Mouse (Mus musculus) Patski (cell line): Measurements from ENCODE around the gene Sidt1. TPM values are rescaled to one million over a fixed set of nuclear protein-coding genes. Genes with fewer than 3 reads are reported as not detected.

Experiments used
- ATAC-seq: fragments of 100-300 bp; one replicate; pipeline ENCODE4 v1.8.0; 2021
- CTCF ChIA-PET: fragments of 350-600 bp; sonication (Branson Sonifier 250); formaldehyde crosslinking; loops from one replicate; lab custom pipeline; 2022; ENCODE audit warnings: inconsistent platforms; lab: Charles Lee
- POLR2A ChIA-PET: fragments of 350-600 bp; sonication (Branson Sonifier 250); formaldehyde crosslinking; loops from one replicate; lab custom pipeline; 2022; ENCODE audit warnings: antibody characterized with exemption, inconsistent platforms; lab: Charles Lee
- DNase-seq: peaks from one replicate; pipeline ENCODE4 v3.0.0-alpha.2; 2011; ENCODE audit warnings: low read depth, low spot score
- H3K27me3 ChIP-seq: fragments of 371-371 bp; one replicate; pipeline ENCODE4 v1.5.1; 2021
- CTCF ChIP-seq: fragments of 100-300 bp; IDR thresholded peaks from one replicate; pipeline ENCODE4 v1.5.1; 2021
- in situ Hi-C: fragments of 300-500 bp; cut with MboI; formaldehyde crosslinking; loops from 3 replicates; pipeline ENCODE4 v1.11.1; 2018; ENCODE audit warnings: low pct_unique_long_range_greater_than_20kb, mixed read lengths
- polyA plus RNA-seq: library from polyadenylated mRNA; unstranded; gene quantifications from one replicate; pipeline ENCODE4 v1.2.3, GENCODE M21; 2021

Sidt1 gene
- polyA plus RNA-seq, 1 experiment from 2014 or later, result not detected

DNA sequence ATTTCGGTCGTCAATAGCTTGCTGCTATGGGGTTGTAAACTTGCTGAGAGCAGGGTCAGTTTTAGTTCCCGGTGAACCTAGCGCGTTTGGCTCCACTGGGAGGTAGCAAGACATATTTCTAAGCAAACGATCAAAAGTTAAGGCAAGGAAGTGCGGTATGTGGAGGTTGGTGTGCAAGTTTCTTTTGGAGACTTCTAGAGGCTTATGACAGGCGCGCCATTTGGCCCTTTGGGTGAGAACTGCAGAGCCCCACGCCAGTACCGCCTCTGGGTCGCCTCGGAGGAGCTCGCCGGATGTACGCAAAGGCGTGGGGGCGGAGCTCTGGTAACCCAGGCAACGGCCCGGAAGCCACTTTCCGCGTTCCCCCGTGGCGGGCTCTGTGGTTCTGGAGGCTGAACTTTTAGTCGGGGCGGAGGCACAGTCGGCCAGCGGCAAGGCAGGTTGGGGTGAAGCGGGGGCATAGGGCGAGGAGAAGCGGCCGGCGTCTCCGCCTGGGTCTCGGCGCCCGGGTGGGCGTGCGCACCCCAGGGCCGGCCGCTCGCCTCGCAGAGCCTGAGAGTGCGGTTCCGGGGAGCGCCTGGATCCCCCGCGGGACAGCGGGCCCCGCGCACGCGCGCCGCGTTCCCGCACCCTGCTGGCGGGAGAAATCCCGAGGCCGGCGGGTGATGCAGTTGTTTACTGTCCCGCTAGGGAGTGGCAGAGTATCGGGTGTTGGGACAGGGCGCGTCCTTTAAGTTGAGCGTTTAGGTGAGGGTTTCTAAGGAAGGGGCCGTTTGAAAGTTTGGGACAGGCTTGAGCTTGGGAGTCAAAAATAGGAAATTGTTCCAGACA, 14.3 kb upstream of the Sidt1 start, which contains the start of gene Spice1:
Spice1 (plus strand) TSS at position 51 of the 831 bp plus-strand sequence.
- H3K27me3 ChIP-seq, result peaks cover 11% of the 10 kb centered on the region
- peak; percentile 42 for DNase-seq
- ChIA-PET POLR2A (interaction anchor here (0.6 kb wide), 1 partner anchor 81 kb away, joined by 3 read pairs; no protein-coding TSS in a partner anchor), CTCF (interaction anchor here (0.8 to 1.5 kb wide), 2 partner anchors 10 to 105 kb away, joined by 3 to 5 read pairs; no protein-coding TSS in a partner anchor)
- in situ Hi-C loops, result loop anchor here (5.0 kb wide), 1 partner anchor 100 kb away; no protein-coding TSS in a partner anchor
- TF ChIP-seq CTCF, result peak; percentile 81
- peak; percentile 99 for ATAC-seq

GRCm38 (mm10) chr16:44337541-44337940, 4.5 kb upstream of the Sidt1 start:
- CTCF ChIA-PET, result interaction anchor here (1.2 kb wide), 1 partner anchor 10 kb away, joined by 5 read pairs; the partner anchor contains the start of gene Spice1
- TF ChIP-seq CTCF, result no peak

GRCm38 (mm10) chr16:44331995-44332860, 768 bp downstream of the Sidt1 start:
- ATAC-seq (no peak), DNase-seq (no peak)
- in situ Hi-C loops, result no loop called here
- CTCF ChIA-PET, result no interaction called here
- POLR2A ChIA-PET, result no interaction called here
- no peak for TF ChIP-seq CTCF
- H3K27me3 ChIP-seq, result peaks cover 27% of the 10 kb centered on the region

More at GRCm38 (mm10) chr16:44337541-44337940, 4.5 kb upstream of the Sidt1 start:
- peaks cover 30% of the 10 kb centered on the region for H3K27me3 ChIP-seq
- ATAC-seq, result no peak
- in situ Hi-C loops, result no loop called here
- POLR2A ChIA-PET, result no interaction called here
- no peak for DNase-seq

DNA sequence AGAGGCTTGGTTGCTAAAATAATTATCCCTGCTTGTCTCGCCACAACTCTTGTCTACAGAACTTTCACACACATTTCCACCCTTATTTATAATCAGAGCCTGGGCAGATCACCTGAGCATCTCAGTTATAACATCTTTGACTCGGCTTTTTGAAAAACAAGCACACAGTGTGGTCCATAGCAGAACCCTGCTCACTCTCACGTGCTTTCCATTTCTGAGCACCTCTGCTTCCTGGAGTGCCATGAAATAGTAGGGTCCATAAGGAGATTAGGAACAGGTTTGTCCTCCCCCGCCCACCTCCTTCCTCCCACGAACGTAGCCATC, 1.4 kb downstream of the Sidt1 start:
- ChIA-PET CTCF (no interaction called here), POLR2A (no interaction called here)
- ATAC-seq, result no peak
- peaks cover 27% of the 10 kb centered on the region for H3K27me3 ChIP-seq
- in situ Hi-C loops, result no loop called here
- no peak for TF ChIP-seq CTCF
- DNase-seq, result no peak

- peaks cover 27% of the 10 kb centered on the region for H3K27me3 ChIP-seq
- ATAC-seq, result no peak
- no peak for DNase-seq
- in situ Hi-C loops, result no loop called here
- ChIA-PET CTCF (no interaction called here), POLR2A (no interaction called here)
- TF ChIP-seq CTCF, result no peak
These were observed 1.8 kb downstream of the Sidt1 start for GRCm38 (mm10) chr16:44331154-44331553.

DNA sequence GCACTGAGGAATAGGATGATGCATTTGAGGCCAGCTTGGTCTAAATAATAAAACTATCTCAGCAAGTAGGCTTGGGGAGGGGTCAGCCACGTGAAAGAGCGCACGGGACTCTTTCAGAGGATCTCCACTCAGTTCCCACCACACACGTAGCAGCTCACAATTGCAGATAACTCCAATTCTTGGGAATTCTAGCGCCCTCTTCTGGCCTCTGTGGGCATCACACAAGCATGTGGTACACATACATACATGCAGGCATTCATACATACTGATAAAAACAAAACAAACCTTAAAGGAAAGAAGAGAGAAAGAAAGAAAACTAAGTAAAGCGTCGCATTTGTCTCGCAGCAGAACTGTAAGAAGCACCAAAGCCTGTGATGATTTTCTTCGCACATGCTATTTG, 2.3 kb downstream of the Sidt1 start:
- in situ Hi-C loops, result no loop called here
- ChIA-PET POLR2A (no interaction called here), CTCF (no interaction called here)
- ATAC-seq (no peak), DNase-seq (no peak)
- H3K27me3 ChIP-seq, result peaks cover 27% of the 10 kb centered on the region
- TF ChIP-seq CTCF, result no peak

DNA sequence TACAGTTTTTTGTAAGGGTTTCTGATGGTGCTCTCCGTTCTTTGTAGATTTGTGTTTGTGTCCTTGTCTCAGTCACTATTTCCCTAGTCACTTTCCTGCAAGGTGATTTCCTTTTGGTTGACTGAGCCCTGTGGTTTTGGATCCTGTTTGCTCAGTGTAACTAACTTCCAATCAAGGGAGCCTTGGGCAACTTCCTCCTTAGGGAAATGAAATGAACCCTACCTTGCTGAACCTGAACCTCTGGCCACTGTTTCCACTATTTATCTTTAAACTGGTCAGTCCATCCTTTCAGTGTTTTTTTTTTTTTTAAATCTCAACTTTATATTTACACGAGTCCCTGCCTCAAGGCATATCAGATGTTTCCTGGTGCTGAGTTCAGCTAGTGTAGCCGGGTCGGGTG, 4.4 kb downstream of the Sidt1 start:
- POLR2A ChIA-PET, result no interaction called here

DNA sequence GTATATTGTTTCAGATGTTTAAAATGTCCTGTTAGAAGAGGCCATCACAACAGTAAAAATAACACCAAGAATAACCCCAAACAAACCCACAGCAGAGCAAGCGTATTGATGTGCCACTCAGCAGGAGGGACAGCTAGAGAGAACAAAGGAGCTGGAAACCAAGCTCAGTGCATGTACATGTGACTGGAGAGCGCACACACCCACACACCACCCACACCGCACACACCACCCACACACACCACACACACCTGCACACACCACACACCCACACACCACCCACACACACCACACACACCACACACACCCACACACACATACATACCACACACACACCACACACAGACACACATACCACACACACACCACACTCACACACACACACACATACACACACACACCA, 12.8 kb downstream of the Sidt1 start:
- no peak for TF ChIP-seq CTCF
- POLR2A ChIA-PET, result interaction anchor here (0.5 kb wide), 1 partner anchor 54 kb away, joined by 3 read pairs; no protein-coding TSS in a partner anchor
- peaks cover 10% of the 10 kb centered on the region for H3K27me3 ChIP-seq
- ATAC-seq, result no peak
- in situ Hi-C loops, result no loop called here
- no peak for DNase-seq
- CTCF ChIA-PET, result no interaction called here

More for the DNA sequence above, 4.4 kb downstream of the Sidt1 start:
- ATAC-seq (no peak), DNase-seq (no peak)
- TF ChIP-seq CTCF, result no peak
- CTCF ChIA-PET, result interaction anchor here (1.7 kb wide), 1 partner anchor 81 kb away, joined by 4 read pairs; no protein-coding TSS in a partner anchor
- in situ Hi-C loops, result loop anchor here (5.0 kb wide), 1 partner anchor 36 kb away; no protein-coding TSS in a partner anchor
- peaks cover 31% of the 10 kb centered on the region for H3K27me3 ChIP-seq

DNA sequence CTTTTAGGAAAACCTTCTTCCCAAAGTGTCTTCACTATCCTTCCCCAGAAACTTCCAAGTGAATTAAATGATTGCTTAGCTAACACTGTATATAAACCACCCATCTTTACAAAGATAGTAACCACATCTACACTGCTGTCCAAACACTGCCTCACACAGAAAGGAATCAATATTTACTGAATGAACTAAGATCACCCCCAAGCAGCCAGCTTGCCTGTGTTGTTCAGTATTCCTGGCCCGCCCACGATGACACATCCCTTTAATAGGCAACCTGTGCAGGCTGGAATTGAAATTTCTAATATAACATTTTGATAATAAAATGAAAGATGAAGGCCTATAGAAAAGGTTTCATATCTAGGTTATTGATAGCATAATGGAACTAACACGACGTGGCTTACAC, 16.6 kb downstream of the Sidt1 start:
- DNase-seq, result no peak
- ChIA-PET CTCF (no interaction called here), POLR2A (no interaction called here)
- TF ChIP-seq CTCF, result no peak
- in situ Hi-C loops, result no loop called here
- peaks cover 8% of the 10 kb centered on the region for H3K27me3 ChIP-seq
- no peak for ATAC-seq

- no peak for TF ChIP-seq CTCF
- ATAC-seq (no peak), DNase-seq (no peak)
- CTCF ChIA-PET, result no interaction called here
- POLR2A ChIA-PET, result no interaction called here
- in situ Hi-C loops, result no loop called here
- H3K27me3 ChIP-seq, result peaks cover 12% of the 10 kb centered on the region
These were observed 19.6 kb downstream of the Sidt1 start for GRCm38 (mm10) chr16:44313422-44313821.
